Mouse (Mus musculus) hindbrain, embryonic 13.5 days (tissue): ENCODE data around the gene Serac1. TPM values are rescaled to one million over a fixed set of nuclear protein-coding genes. Genes with fewer than 3 reads are reported as not detected.
"Not testable (repeated sequence)": the region's sequence is repeated elsewhere in the genome, so short reads cannot be mapped to it uniquely, and the experiment has no call there.

Source experiments
- ATAC-seq: fragments of 200-750 bp; cut with Nextera tagmentation; 2 replicates; pipeline ENCODE4 v1.8.0; 2017; ENCODE audit warnings: moderate TSS enrichment; ENCODE audit not compliant: low FRiP score
- H3K27ac ChIP-seq: fragments of 300-500 bp; sonication (generic); 2 replicates; pipeline ENCODE4 v1.5.1; 2015; ENCODE audit warnings: inconsistent platforms, mild to moderate bottlenecking, moderate library complexity
- H3K27me3 ChIP-seq: fragments of 300-500 bp; sonication (generic); 2 replicates; pipeline ENCODE4 v1.6.1; 2015; ENCODE audit warnings: mild to moderate bottlenecking, inconsistent platforms
- H3K36me3 ChIP-seq: fragments of 300-500 bp; sonication (generic); 2 replicates; pipeline ENCODE4 v1.6.1; 2015; ENCODE audit warnings: mild to moderate bottlenecking, inconsistent platforms
- H3K4me1 ChIP-seq: fragments of 300-500 bp; sonication (generic); replicated peaks from 2 replicates; pipeline ENCODE4 v1.6.1; 2015; ENCODE audit warnings: inconsistent platforms
- H3K4me2 ChIP-seq: fragments of 300-500 bp; sonication (generic); 2 replicates; pipeline ENCODE4 v1.6.1; 2015; ENCODE audit warnings: inconsistent platforms, mild to moderate bottlenecking, moderate library complexity
- H3K4me3 ChIP-seq: fragments of 300-500 bp; sonication (generic); 2 replicates; pipeline ENCODE4 v1.5.1; 2015; ENCODE audit warnings: mild to moderate bottlenecking, inconsistent platforms
- H3K9ac ChIP-seq: fragments of 300-500 bp; sonication (generic); 2 replicates; pipeline ENCODE4 v1.6.1; 2015; ENCODE audit warnings: mild to moderate bottlenecking, inconsistent platforms
- H3K9me3 ChIP-seq: fragments of 300-500 bp; sonication (generic); 2 replicates; pipeline ENCODE4 v1.6.1; 2016; ENCODE audit warnings: inconsistent platforms
- WGBS: fragments of 180-500 bp; shearing (Covaris S2); methylation state at CpG from one replicate; pipeline ENCODE4 v1.1.7; 2015; 5-methylcytosine and 5-hydroxymethylcytosine counted together
- polyA plus RNA-seq: library from polyadenylated mRNA; unstranded; fragments of >200 nt; fragmentation: Nextera tagmentation; extraction: Ambion mirVana; gene quantifications from 2 replicates; pipeline ENCODE4 v1.2.1, GENCODE M21; 2015

Gene Serac1
- polyA plus RNA-seq, 1 experiment from 2014 or later: 14.2 TPM

DNA sequence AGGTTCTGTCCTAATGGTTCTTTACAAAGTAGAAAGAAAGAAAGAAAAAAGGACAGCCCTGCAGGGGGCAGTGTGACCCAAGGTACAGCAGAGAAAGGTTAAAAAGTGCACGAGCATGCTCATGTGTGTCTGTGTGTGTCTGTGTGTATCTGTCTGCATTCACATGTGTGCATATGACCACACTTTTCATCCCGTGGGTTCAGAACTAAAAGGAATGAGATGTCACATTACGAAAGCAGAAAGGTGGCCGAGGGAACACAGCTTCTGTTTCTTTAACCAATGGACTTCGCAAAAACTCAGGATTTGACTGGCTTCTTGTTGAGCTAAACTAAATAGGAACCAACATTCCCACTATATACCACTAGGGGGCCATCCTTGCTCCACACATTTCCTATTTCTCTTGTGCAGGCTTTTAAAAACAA, 24.6 kb downstream of the Serac1 start:
- Histone ChIP-seq H3K4me2 (no peak overlapping the region), H3K9ac (no peak overlapping the region), H3K27me3 (no peaks in the 10 kb centered on the region), H3K36me3 (peaks cover 63% of the 10 kb centered on the region), H3K4me1 (peaks cover 6% of the 10 kb centered on the region; the same call in 1 of the 2 replicates), H3K9me3 (no peaks in the 10 kb centered on the region), H3K27ac (no peak overlapping the region), H3K4me3 (no peak overlapping the region)
- ATAC-seq: no peak
- 23% methylated on average over 5 of the region's 5 CpGs for WGBS

DNA sequence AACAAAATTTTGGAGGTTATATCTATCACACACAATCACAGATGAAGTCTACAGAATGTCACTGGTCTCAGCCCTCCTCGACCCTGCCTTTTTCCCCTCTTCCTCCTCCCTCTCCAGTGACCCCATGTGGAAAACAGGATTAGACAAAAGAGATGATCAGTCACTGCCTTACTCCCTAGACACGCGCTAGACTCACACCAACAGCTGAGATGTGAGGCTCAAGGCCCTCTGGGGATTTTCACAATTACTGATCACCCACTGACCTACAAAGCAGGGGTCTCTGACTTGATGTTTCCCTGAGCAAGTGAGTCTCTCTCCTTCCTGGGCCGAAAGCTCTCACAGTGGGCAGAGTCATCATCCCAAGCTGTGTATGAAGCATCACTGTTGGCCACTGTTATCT, 26.7 kb downstream of the Serac1 start:
- Histone ChIP-seq H3K27me3 (no peaks in the 10 kb centered on the region), H3K9ac (no peak overlapping the region), H3K9me3 (no peaks in the 10 kb centered on the region), H3K27ac (no peak overlapping the region), H3K4me3 (no peak overlapping the region), H3K4me2 (no peak overlapping the region), H3K36me3 (peaks cover 67% of the 10 kb centered on the region), H3K4me1 (peaks cover 6% of the 10 kb centered on the region; the same call in 1 of the 2 replicates)
- ATAC-seq: no peak
- 46% methylated on average over 4 of the region's 4 CpGs for WGBS

DNA sequence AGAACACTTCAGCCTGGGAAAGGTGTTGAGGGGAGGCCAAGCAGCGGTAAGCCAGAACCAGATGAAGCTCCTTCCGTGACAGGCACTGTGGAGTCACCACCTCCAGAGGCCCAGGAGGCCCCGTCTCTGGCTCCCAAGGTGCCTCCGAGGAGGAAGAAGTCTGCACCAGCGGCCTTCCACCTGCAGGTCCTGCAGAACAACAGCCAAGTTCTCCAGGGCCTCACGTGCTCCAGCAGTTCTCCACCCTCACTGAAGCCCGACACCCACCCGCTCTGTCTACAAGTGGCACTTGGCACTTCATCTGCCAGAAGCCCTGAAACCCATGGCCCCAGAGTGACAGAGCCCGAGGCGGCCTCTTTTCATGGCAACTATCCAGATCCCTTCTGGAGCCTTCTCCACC, 42.0 kb downstream of the Serac1 start:
- H3K4me3 ChIP-seq: no peak overlapping the region
- peaks cover 12% of the 10 kb centered on the region for H3K36me3 ChIP-seq
- 0 out of 2 replicates have a peak, but pooled peaks cover 3% of the 10 kb centered on the region for H3K27me3 ChIP-seq
- no peak for ATAC-seq
- H3K4me1 ChIP-seq: no peaks in the 10 kb centered on the region
- no peak overlapping the region for H3K9ac ChIP-seq
- H3K27ac ChIP-seq: no peak overlapping the region
- 93% methylated on average over 10 of the region's 10 CpGs for WGBS
- H3K4me2 ChIP-seq: no peak overlapping the region
- H3K9me3 ChIP-seq: no peaks in the 10 kb centered on the region

DNA sequence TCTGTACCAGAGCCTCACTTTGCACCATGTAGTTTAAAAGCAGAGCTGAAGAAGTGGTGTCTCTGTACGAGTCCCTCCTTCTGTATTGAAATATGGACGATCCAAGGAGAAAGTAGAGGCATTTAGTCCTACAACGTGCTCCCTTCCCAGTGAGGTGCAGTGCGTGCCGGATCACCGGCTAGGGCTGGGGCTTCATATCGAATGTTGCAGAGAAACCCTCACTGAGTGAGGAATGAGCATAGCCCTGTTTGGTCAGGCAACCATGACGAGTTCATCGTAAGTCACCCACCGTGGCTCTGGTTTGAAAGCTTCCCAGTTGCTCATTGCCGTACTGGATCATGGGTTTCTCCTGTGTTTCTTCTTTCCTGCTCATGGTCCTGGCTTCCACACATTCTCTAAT, 42.7 kb downstream of the Serac1 start:
- ATAC-seq: no peak
- Histone ChIP-seq H3K4me3 (no peak overlapping the region), H3K9me3 (no peaks in the 10 kb centered on the region), H3K9ac (no peak overlapping the region), H3K27ac (no peak overlapping the region), H3K27me3 (0 out of 2 replicates have a peak, but pooled peaks cover 3% of the 10 kb centered on the region), H3K36me3 (peaks cover 6% of the 10 kb centered on the region), H3K4me1 (no peaks in the 10 kb centered on the region), H3K4me2 (no peak overlapping the region)
- 90% methylated on average over 11 of the region's 11 CpGs for WGBS

- Histone ChIP-seq H3K9me3 (no peaks in the 10 kb centered on the region), H3K4me3 (no peak overlapping the region), H3K36me3 (peaks cover 2% of the 10 kb centered on the region), H3K27me3 (0 out of 2 replicates have a peak, but pooled peaks cover 3% of the 10 kb centered on the region), H3K4me1 (no peaks in the 10 kb centered on the region), H3K27ac (no peak overlapping the region), H3K9ac (no peak overlapping the region), H3K4me2 (no peak overlapping the region)
- WGBS: 88% methylated on average over 8 of the region's 8 CpGs
- no peak for ATAC-seq
Observed at GRCm38 (mm10) chr17:6036458-6036857, 43.1 kb downstream of the Serac1 start.

GRCm38 (mm10) chr17:6035661-6036060, 43.9 kb downstream of the Serac1 start:
- no peaks in the 10 kb centered on the region for H3K9me3 ChIP-seq
- no peak for ATAC-seq
- no peaks in the 10 kb centered on the region for H3K36me3 ChIP-seq
- no peaks in the 10 kb centered on the region for H3K4me1 ChIP-seq
- no peak overlapping the region; the same call in 1 of the 2 replicates for H3K9ac ChIP-seq
- H3K27me3 ChIP-seq: 0 out of 2 replicates have a peak, but pooled peaks cover 3% of the 10 kb centered on the region
- H3K27ac ChIP-seq: no peak overlapping the region
- no peak overlapping the region for H3K4me2 ChIP-seq
- no peak overlapping the region for H3K4me3 ChIP-seq
- 41% methylated on average over 8 of the region's 8 CpGs for WGBS

- no peak for ATAC-seq
- WGBS: 87% methylated on average over 7 of the region's 7 CpGs
Observed at GRCm38 (mm10) chr17:6025831-6026230, 53.7 kb downstream of the Serac1 start.

DNA sequence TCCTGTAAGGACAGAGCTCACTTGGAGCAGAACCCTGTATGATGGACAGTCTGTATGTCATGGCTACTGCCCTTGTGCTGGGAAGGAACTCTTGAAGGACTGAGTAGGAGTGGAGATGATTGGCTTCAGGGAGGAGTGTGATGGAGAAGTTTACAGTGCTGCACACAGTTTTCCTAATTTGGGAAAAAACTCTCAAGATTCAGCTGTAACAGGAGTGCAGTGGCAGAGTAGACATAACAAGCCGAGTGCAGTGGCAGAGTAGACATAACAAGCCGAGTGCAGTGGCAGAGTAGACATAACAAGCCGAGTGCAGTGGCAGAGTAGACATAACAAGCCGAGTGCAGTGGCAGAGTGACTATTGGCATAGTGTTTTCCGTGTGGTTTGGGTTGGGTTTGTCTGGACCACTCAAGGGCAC, 58.2 kb downstream of the Serac1 start:
- H3K4me1 ChIP-seq: peaks cover 11% of the 10 kb centered on the region
- H3K27ac ChIP-seq, H3K9ac ChIP-seq, H3K36me3 ChIP-seq, H3K9me3 ChIP-seq, H3K27me3 ChIP-seq: not testable (repeated sequence)
- H3K4me2 ChIP-seq: peak overlapping the region; percentile 46
- 57% methylated on average over 5 of the region's 5 CpGs for WGBS
- ATAC-seq: peak; percentile 71
- H3K4me3 ChIP-seq: peak overlapping the region; percentile 17

More at GRCm38 (mm10) chr17:6025831-6026230, 53.7 kb downstream of the Serac1 start:
- H3K4me3 ChIP-seq: no peak overlapping the region
- no peaks in the 10 kb centered on the region for H3K36me3 ChIP-seq
- H3K4me1 ChIP-seq: peaks cover 2% of the 10 kb centered on the region; the same call in 1 of the 2 replicates
- no peaks in the 10 kb centered on the region for H3K27me3 ChIP-seq
- no peak overlapping the region for H3K4me2 ChIP-seq
- H3K27ac ChIP-seq: no peak overlapping the region
- no peak overlapping the region for H3K9ac ChIP-seq
- no peaks in the 10 kb centered on the region for H3K9me3 ChIP-seq

GRCm38 (mm10) chr17:6020636-6021035, 58.9 kb downstream of the Serac1 start:
- no peaks in the 10 kb centered on the region for H3K27me3 ChIP-seq
- no peak overlapping the region for H3K9ac ChIP-seq
- ATAC-seq: no peak
- no peak overlapping the region for H3K4me3 ChIP-seq
- peaks cover 11% of the 10 kb centered on the region for H3K4me1 ChIP-seq
- WGBS: 58% methylated on average over 7 of the region's 7 CpGs
- H3K4me2 ChIP-seq: no peak overlapping the region
- no peaks in the 10 kb centered on the region for H3K36me3 ChIP-seq
- H3K27ac ChIP-seq: no peak overlapping the region
- no peaks in the 10 kb centered on the region for H3K9me3 ChIP-seq

DNA sequence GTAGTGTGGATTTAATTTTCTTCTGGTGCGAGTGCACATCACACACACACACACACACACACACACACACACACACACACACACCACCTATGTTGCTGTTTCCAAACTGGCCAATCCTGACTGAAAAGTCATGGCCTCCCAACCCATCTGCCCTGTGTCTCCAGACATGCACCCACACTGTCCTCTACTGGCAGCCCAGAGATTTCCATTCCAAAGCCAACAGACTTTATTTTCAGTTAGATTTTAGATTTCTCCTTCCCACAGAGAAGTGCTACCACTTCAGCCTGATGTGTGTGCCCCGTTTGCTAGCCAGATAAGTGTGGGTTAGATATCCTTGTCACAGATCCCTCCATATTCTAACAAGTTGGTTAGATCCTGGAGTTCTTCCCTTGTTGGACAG, 59.8 kb downstream of the Serac1 start:
- Histone ChIP-seq H3K36me3 (no peaks in the 10 kb centered on the region), H3K4me2 (no peak overlapping the region), H3K9ac (no peak overlapping the region), H3K27ac (no peak overlapping the region), H3K27me3 (no peaks in the 10 kb centered on the region), H3K4me1 (peaks cover 11% of the 10 kb centered on the region), H3K4me3 (no peak overlapping the region), H3K9me3 (no peaks in the 10 kb centered on the region)
- 69% methylated on average over 2 of the region's 2 CpGs for WGBS
- ATAC-seq: no peak

DNA sequence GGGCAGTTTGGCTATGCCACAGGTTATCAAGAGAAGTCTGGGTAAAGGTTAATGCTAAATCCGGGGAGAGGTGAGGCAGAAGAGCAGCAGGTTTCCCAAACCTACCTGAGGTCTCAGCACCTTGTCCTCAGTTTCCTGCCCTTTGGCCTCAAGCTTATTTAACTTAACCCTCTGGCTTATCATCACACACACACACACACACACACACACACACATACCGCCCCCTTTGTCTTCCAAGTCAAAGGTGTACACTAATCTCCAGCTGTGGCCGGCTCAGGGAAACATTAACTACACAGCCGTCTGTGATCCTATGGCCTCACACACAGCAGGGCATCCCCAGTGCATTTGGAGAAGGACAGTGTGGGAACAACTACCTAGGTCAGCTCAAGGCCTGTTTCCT, 61.2 kb downstream of the Serac1 start:
- H3K4me3 ChIP-seq: no peak overlapping the region
- WGBS: 85% methylated on average over 4 of the region's 4 CpGs
- peaks cover 11% of the 10 kb centered on the region for H3K4me1 ChIP-seq
- no peak overlapping the region for H3K4me2 ChIP-seq
- H3K36me3 ChIP-seq: no peaks in the 10 kb centered on the region
- no peak overlapping the region for H3K9ac ChIP-seq
- no peaks in the 10 kb centered on the region for H3K9me3 ChIP-seq
- no peak for ATAC-seq
- no peaks in the 10 kb centered on the region for H3K27me3 ChIP-seq
- no peak overlapping the region for H3K27ac ChIP-seq

- 69% methylated on average over 12 of the region's 12 CpGs for WGBS
- H3K4me3 ChIP-seq: no peak overlapping the region
- H3K4me2 ChIP-seq: no peak overlapping the region
- H3K36me3 ChIP-seq: no peaks in the 10 kb centered on the region
- H3K27ac ChIP-seq: no peak overlapping the region
- no peak for ATAC-seq
- H3K9me3 ChIP-seq: no peaks in the 10 kb centered on the region
- no peak overlapping the region for H3K9ac ChIP-seq
- no peaks in the 10 kb centered on the region for H3K27me3 ChIP-seq
- H3K4me1 ChIP-seq: peaks cover 11% of the 10 kb centered on the region
Observed at GRCm38 (mm10) chr17:6017268-6017667, 62.3 kb downstream of the Serac1 start.

DNA sequence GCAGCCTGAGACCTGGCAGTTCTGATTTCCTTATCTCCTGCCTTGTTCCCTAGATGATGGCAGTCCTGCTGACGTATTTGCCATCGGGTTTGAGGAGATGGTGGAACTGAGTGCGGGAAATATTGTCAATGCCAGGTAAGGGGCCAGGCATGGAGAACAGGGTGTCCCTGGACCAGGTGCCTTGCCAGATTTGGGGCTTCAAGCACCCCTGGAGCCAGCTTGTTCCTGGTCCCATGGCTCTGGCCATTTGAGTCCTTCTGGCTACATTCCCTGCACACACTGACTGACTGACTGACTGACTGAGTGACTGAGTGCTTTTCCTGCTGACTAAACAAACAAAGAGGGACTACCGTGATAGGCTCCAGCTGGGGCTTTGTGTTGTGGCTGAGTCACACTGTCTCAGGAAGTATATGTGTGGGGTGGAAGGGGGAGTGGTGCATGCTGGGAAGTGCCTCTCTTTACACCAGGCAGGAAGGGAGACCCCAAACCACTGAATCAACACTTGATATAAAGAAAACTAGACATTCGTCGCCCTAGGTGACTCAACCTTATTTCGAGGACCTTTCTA, 63.2 kb downstream of the Serac1 start:
- Histone ChIP-seq H3K4me3 (no peak overlapping the region), H3K27me3 (no peaks in the 10 kb centered on the region), H3K9ac (no peak overlapping the region), H3K9me3 (no peaks in the 10 kb centered on the region), H3K4me2 (no peak overlapping the region), H3K36me3 (no peaks in the 10 kb centered on the region), H3K27ac (no peak overlapping the region), H3K4me1 (peaks cover 11% of the 10 kb centered on the region)
- no peak for ATAC-seq
- WGBS: 74% methylated on average over 7 of the region's 7 CpGs
